Mouse (Mus musculus) natural killer cell, adult 2 months (primary cell): ENCODE results near the gene Nynrin.

Source experiments
- DNase-seq, 2 experiments: peaks; one replicate each; pipeline ENCODE4 v3.0.0; 2022; ENCODE audit warnings: low spot score in 2 of 2

Gene Nynrin

GRCm38 (mm10) chr14:55840853-55841366, 12.9 kb upstream of the Nynrin start:
- DNase-seq = no peak

- DNase-seq = no peak
These were observed 11.0 kb upstream of the Nynrin start for GRCm38 (mm10) chr14:55842794-55843193.

GRCm38 (mm10) chr14:55845506-55846294, 8.1 kb upstream of the Nynrin start:
- DNase-seq = no peak

DNA sequence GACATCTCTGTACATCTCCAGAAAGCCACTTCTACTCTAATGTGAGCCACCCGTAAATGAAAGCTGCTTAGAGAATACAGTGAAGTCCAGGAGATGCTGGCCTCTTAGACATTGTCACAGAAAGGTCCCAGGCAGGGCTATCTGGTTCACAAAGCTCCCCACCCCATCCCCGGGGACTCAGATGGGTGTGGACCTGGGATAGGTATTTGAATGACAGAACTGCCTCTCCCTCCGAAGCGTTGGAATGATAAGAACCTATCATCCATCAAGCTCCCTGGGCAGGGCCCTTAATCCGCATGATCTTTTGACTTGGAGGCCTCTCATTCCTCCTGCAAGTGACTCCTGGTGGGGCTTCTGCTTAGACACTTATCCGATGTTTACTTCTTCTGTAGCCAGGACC, 2.9 kb upstream of the Nynrin start:
- DNase-seq = no peak

GRCm38 (mm10) chr14:55852646-55853551, 911 bp upstream of the Nynrin start:
- no peak for DNase-seq

GRCm38 (mm10) chr14:55854406-55855100, 743 bp downstream of the Nynrin start:
- no peak for DNase-seq

- no peak for DNase-seq
These were observed 1.3 kb downstream of the Nynrin start for GRCm38 (mm10) chr14:55855101-55855561.

DNA sequence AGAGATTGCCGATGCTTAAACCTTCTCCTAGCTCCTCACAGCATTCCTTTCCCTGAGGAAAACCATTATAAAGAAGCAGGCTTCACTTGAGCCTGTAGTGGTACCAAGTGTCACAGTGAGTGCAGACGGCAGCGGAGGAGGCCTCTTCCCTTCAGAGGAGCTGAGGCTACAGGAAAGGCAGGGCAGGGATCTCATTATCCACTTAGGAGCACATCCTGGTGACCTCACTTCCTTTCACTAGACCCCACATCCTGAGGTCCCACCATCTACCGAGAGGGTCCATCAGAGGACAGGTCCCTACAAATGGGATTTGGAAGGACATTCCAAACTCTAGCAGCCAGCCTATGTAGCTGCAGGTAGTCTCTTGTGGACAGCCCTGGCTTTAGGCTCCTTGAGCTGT, 3.8 kb downstream of the Nynrin start:
- no peak for DNase-seq

GRCm38 (mm10) chr14:55862186-55862585, 8.4 kb downstream of the Nynrin start:
- DNase-seq = no peak

- DNase-seq = no peak
These were observed 9.2 kb downstream of the Nynrin start for GRCm38 (mm10) chr14:55862970-55863369.

GRCm38 (mm10) chr14:55863773-55864172, 10.0 kb downstream of the Nynrin start:
- DNase-seq = peak; percentile 62 to 68

DNA sequence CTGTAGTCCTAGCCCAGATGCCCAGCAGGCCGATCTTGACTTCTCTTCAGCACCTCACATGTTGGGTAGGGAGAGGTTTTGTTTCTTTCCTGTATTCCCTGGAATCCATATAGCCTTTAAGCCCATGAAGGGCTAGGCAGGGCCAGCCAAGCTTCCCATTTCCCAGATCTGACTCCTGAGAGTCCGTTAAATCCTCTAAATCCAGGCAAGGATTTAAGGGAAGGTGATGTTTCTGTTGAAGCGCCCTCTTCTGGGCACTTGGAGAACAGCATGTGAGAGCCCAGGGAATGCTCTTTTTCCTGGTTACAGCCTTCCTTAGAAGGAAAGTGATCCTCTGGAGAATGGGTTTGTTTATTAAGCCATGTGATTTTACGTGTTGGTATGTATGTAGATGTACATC, 13.2 kb downstream of the Nynrin start:
- no peak for DNase-seq

DNA sequence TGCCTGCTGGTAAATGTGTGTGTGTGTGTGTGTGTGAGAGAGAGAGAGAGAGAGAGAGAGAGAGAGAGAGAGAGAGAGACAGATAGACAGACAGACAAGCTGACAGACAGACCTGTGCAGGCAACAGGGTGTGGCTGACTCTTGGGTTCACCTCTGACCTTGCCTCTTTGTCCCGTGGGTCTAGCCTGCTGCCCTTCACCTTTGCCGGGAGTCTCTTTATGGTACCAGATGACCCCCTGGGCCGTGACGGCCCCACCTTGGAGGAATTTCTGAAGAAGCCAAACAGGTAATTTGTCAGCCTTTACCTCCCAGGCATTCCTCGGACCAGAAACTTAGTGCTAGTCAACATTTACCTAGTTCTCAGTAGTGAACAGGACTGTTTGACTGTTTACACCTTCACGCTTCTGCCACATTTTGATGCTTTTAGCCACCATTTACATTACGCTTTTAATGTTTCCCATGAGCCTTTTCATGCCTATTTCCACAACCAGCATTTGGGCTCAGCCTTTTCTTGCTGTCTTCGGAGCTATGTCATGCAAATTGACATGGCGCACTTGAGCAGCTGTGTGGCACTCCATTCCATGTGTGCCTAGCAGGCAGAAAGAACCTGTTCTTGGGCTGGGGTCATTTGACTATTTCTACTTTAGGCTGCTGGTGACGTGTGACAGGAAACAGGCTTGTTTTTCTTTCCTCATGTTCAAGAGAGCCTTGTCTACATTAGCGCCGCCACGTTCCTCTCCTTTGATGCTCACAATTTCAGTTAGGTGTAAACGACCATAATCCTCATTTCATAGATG, 14.6 kb downstream of the Nynrin start:
- DNase-seq = no peak

- no peak for DNase-seq
These were observed 15.7 kb downstream of the Nynrin start for GRCm38 (mm10) chr14:55869538-55869937.

DNA sequence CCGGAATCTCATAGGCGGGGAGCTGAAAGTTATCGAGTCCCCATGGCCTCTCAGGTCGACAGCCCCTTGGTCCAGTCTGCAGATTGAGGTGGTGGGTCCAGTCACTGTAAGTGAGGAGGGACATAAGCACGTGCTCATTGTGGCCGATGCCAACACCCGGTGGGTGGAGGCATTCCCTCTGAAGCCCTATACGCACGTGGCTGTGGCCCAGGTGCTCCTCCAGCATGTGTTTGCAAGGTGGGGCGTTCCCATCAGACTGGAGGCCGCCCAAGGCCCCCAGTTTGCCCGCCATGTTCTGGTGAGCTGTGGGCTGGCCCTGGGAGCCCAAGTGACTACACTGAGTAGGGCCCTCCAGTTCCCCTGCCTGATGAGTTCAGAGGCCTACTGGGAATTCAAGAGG, 18.2 kb downstream of the Nynrin start:
- DNase-seq = no peak

DNA sequence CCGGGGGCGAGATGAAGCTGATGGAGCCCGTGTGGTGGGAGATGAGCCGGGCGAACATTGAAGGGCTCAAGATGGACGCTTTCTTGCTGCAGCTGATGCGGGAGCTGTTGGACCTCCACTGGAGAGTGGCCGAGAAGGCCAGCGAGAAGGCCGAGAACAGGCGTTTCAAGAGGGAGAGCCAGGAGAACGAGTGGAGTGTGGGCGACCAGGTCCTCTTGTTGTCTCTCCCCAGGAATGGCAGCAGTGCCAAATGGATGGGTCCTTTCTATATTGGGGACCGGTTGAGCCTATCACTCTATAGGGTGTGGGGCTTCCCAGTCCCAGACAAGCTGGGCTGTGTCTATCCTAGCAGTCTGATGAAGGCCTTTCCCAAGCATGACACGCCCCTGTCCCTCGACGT, 18.7 kb downstream of the Nynrin start:
- DNase-seq = no peak

- DNase-seq = no peak
These were observed 19.5 kb downstream of the Nynrin start for GRCm38 (mm10) chr14:55873242-55873713.

- peak; percentile 78 to 82 for DNase-seq
These were observed 20.2 kb downstream of the Nynrin start for GRCm38 (mm10) chr14:55873714-55874683.

DNA sequence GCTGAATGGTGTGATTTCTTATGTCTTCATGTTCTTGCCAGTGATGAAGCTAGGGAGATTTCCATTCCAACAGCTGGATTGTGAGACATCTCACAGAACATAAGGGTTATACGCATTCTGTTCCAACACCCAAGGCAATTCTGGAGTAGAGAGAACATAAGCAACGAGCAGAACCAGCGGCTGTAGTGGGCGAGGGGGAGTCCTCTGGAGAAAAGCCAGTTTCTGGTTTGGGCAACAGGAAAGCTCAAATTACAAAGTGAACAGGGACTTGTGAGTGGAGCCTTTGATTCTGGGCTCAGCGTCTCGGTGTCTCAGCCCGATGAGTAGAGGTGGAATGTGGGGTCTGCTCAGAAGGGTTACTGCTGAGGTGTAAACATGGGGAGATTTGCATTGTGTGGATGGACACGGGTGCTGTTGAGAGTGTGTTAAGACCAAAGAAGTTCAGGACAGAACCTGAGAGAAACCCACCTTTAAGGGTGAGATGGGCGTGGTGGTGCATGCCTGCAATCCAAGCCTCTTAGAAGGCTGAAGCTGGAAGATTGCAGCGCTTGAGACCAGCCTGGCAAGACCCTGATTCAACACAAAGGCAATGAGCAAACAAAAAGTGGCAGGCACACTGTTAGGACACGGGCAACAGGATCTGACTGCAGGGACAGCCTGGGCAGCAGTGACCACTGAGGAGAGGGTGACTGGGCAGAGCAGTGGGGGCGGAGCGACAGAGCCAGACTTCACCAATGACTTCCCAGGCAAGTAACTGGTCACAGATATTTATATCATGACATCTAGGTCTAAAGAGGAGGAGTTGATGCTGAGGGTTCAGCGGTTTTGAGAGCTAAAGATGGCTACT, 23.9 kb downstream of the Nynrin start:
- no peak for DNase-seq
